Mouse (Mus musculus): ENCODE results near the gene Dera. TPM values are rescaled to one million over a fixed set of nuclear protein-coding genes. Genes with fewer than 3 reads are reported as not detected.

Gene Dera
- polyA plus RNA-seq, 1 experiment from 2014 or later: 51.8 TPM

- Histone ChIP-seq H3K4me3 (ENCODE audit: low read depth, low read length) (no peak overlapping the region), H3K27ac (ENCODE audit: low read depth, low read length) (no peak overlapping the region), H3K9me3 (ENCODE audit: control insufficient read depth, low read length) (no peaks in the 10 kb centered on the region; the same call in 1 of the 2 replicates), H3K4me2 (ENCODE audit: low read depth) (no peak overlapping the region), H3K4me1 (ENCODE audit: control insufficient read depth, insufficient read depth, low read length) (no peaks in the 10 kb centered on the region), H3K9ac (ENCODE audit: low read length) (no peak overlapping the region), H3K27me3 (ENCODE audit: control insufficient read depth, insufficient read depth, low read length) (no peaks in the 10 kb centered on the region), H3K36me3 (ENCODE audit: control insufficient read depth, insufficient read depth, low read length) (no peaks in the 10 kb centered on the region)
- no peak for DNase-seq (ENCODE audit: low spot score)
- ATAC-seq (ENCODE audit: insufficient read depth, low FRiP score, low TSS enrichment): no peak
- WGBS: 71% methylated on average over 2 of the region's 2 CpGs
Measured at GRCm38 (mm10) chr6:137795494-137795893, 41.1 kb downstream of the Dera start.

- Histone ChIP-seq H3K9ac (ENCODE audit: low read length) (no peak overlapping the region), H3K27me3 (ENCODE audit: control insufficient read depth, insufficient read depth, low read length) (no peaks in the 10 kb centered on the region), H3K4me1 (ENCODE audit: control insufficient read depth, insufficient read depth, low read length) (no peaks in the 10 kb centered on the region), H3K27ac (ENCODE audit: low read depth, low read length) (no peak overlapping the region), H3K36me3 (ENCODE audit: control insufficient read depth, insufficient read depth, low read length) (no peaks in the 10 kb centered on the region), H3K4me3 (ENCODE audit: low read depth, low read length) (no peak overlapping the region), H3K4me2 (ENCODE audit: low read depth) (no peak overlapping the region), H3K9me3 (ENCODE audit: control insufficient read depth, low read length) (no peaks in the 10 kb centered on the region; the same call in 1 of the 2 replicates)
- DNase-seq (ENCODE audit: low spot score) (peak; percentile 53), ATAC-seq (ENCODE audit: insufficient read depth, low FRiP score, low TSS enrichment) (peak; percentile 62)
- 76% methylated on average over 29 of the region's 29 CpGs for WGBS
Measured at GRCm38 (mm10) chr6:137796596-137797567, 42.5 kb downstream of the Dera start.

- H3K9me3 ChIP-seq (ENCODE audit: control insufficient read depth, low read length): no peaks in the 10 kb centered on the region; the same call in 1 of the 2 replicates
- no peak overlapping the region for H3K27ac ChIP-seq (ENCODE audit: low read depth, low read length)
- no peaks in the 10 kb centered on the region for H3K27me3 ChIP-seq (ENCODE audit: control insufficient read depth, insufficient read depth, low read length)
- H3K4me2 ChIP-seq (ENCODE audit: low read depth): no peak overlapping the region
- no peak overlapping the region for H3K9ac ChIP-seq (ENCODE audit: low read length)
- ATAC-seq (ENCODE audit: insufficient read depth, low FRiP score, low TSS enrichment) (no peak), DNase-seq (ENCODE audit: low spot score) (no peak)
- no peaks in the 10 kb centered on the region for H3K36me3 ChIP-seq (ENCODE audit: control insufficient read depth, insufficient read depth, low read length)
- no peak overlapping the region for H3K4me3 ChIP-seq (ENCODE audit: low read depth, low read length)
- H3K4me1 ChIP-seq (ENCODE audit: control insufficient read depth, insufficient read depth, low read length): no peaks in the 10 kb centered on the region
- 83% methylated on average over 9 of the region's 9 CpGs for WGBS
Measured at GRCm38 (mm10) chr6:137799253-137799652, 44.9 kb downstream of the Dera start.

- H3K27ac ChIP-seq (ENCODE audit: low read depth, low read length): no peak overlapping the region
- H3K9ac ChIP-seq (ENCODE audit: low read length): no peak overlapping the region
- no peak for DNase-seq (ENCODE audit: low spot score)
Measured at GRCm38 (mm10) chr6:137803456-137804005, 49.2 kb downstream of the Dera start.

GRCm38 (mm10) chr6:137804121-137804520, 49.8 kb downstream of the Dera start:
- 81% methylated on average over 7 of the region's 7 CpGs for WGBS
- Histone ChIP-seq H3K9ac (ENCODE audit: low read length) (no peak overlapping the region), H3K4me2 (ENCODE audit: low read depth) (no peak overlapping the region), H3K27me3 (ENCODE audit: control insufficient read depth, insufficient read depth, low read length) (no peaks in the 10 kb centered on the region), H3K27ac (ENCODE audit: low read depth, low read length) (no peak overlapping the region), H3K4me1 (ENCODE audit: control insufficient read depth, insufficient read depth, low read length) (no peaks in the 10 kb centered on the region), H3K9me3 (ENCODE audit: control insufficient read depth, low read length) (no peaks in the 10 kb centered on the region; the same call in 1 of the 2 replicates), H3K36me3 (ENCODE audit: control insufficient read depth, insufficient read depth, low read length) (no peaks in the 10 kb centered on the region), H3K4me3 (ENCODE audit: low read depth, low read length) (no peak overlapping the region)
- no peak for ATAC-seq (ENCODE audit: insufficient read depth, low FRiP score, low TSS enrichment)
- DNase-seq (ENCODE audit: low spot score): no peak

More at GRCm38 (mm10) chr6:137803456-137804005, 49.2 kb downstream of the Dera start:
- H3K4me1 ChIP-seq (ENCODE audit: control insufficient read depth, insufficient read depth, low read length): no peaks in the 10 kb centered on the region
- ATAC-seq (ENCODE audit: insufficient read depth, low FRiP score, low TSS enrichment): no peak
- 58% methylated on average over 12 of the region's 12 CpGs for WGBS
- no peaks in the 10 kb centered on the region for H3K36me3 ChIP-seq (ENCODE audit: control insufficient read depth, insufficient read depth, low read length)
- no peaks in the 10 kb centered on the region; the same call in 1 of the 2 replicates for H3K9me3 ChIP-seq (ENCODE audit: control insufficient read depth, low read length)
- H3K27me3 ChIP-seq (ENCODE audit: control insufficient read depth, insufficient read depth, low read length): no peaks in the 10 kb centered on the region
- no peak overlapping the region for H3K4me2 ChIP-seq (ENCODE audit: low read depth)
- H3K4me3 ChIP-seq (ENCODE audit: low read depth, low read length): no peak overlapping the region

GRCm38 (mm10) chr6:137804606-137805005, 50.3 kb downstream of the Dera start:
- DNase-seq (ENCODE audit: low spot score) (no peak), ATAC-seq (ENCODE audit: insufficient read depth, low FRiP score, low TSS enrichment) (no peak)
- H3K4me2 ChIP-seq (ENCODE audit: low read depth): no peak overlapping the region
- H3K4me3 ChIP-seq (ENCODE audit: low read depth, low read length): no peak overlapping the region
- no peaks in the 10 kb centered on the region for H3K27me3 ChIP-seq (ENCODE audit: control insufficient read depth, insufficient read depth, low read length)
- H3K36me3 ChIP-seq (ENCODE audit: control insufficient read depth, insufficient read depth, low read length): no peaks in the 10 kb centered on the region
- WGBS: 72% methylated on average over 9 of the region's 9 CpGs
- no peaks in the 10 kb centered on the region; the same call in 1 of the 2 replicates for H3K9me3 ChIP-seq (ENCODE audit: control insufficient read depth, low read length)
- H3K27ac ChIP-seq (ENCODE audit: low read depth, low read length): no peak overlapping the region
- H3K9ac ChIP-seq (ENCODE audit: low read length): no peak overlapping the region
- H3K4me1 ChIP-seq (ENCODE audit: control insufficient read depth, insufficient read depth, low read length): no peaks in the 10 kb centered on the region

- H3K27ac ChIP-seq (ENCODE audit: low read depth, low read length): no peak overlapping the region
- H3K4me2 ChIP-seq (ENCODE audit: low read depth): no peak overlapping the region
- no peak for ATAC-seq (ENCODE audit: insufficient read depth, low FRiP score, low TSS enrichment)
- H3K9me3 ChIP-seq (ENCODE audit: control insufficient read depth, low read length): no peaks in the 10 kb centered on the region
- no peak overlapping the region for H3K9ac ChIP-seq (ENCODE audit: low read length)
- H3K27me3 ChIP-seq (ENCODE audit: control insufficient read depth, insufficient read depth, low read length): no peaks in the 10 kb centered on the region
- H3K36me3 ChIP-seq (ENCODE audit: control insufficient read depth, insufficient read depth, low read length): no peaks in the 10 kb centered on the region
- H3K4me1 ChIP-seq (ENCODE audit: control insufficient read depth, insufficient read depth, low read length): no peaks in the 10 kb centered on the region
- 80% methylated on average over 3 of the region's 3 CpGs for WGBS
- no peak overlapping the region for H3K4me3 ChIP-seq (ENCODE audit: low read depth, low read length)
- DNase-seq (ENCODE audit: low spot score): no peak
Measured at GRCm38 (mm10) chr6:137806342-137806741, 52.0 kb downstream of the Dera start.

GRCm38 (mm10) chr6:137806806-137807205, 52.5 kb downstream of the Dera start:
- Histone ChIP-seq H3K27ac (ENCODE audit: low read depth, low read length) (no peak overlapping the region), H3K4me2 (ENCODE audit: low read depth) (no peak overlapping the region), H3K4me3 (ENCODE audit: low read depth, low read length) (no peak overlapping the region), H3K4me1 (ENCODE audit: control insufficient read depth, insufficient read depth, low read length) (no peaks in the 10 kb centered on the region), H3K36me3 (ENCODE audit: control insufficient read depth, insufficient read depth, low read length) (no peaks in the 10 kb centered on the region), H3K27me3 (ENCODE audit: control insufficient read depth, insufficient read depth, low read length) (no peaks in the 10 kb centered on the region), H3K9ac (ENCODE audit: low read length) (no peak overlapping the region), H3K9me3 (ENCODE audit: control insufficient read depth, low read length) (no peaks in the 10 kb centered on the region)
- ATAC-seq (ENCODE audit: insufficient read depth, low FRiP score, low TSS enrichment) (no peak), DNase-seq (ENCODE audit: low spot score) (no peak)
- WGBS: 90% methylated on average over 8 of the region's 8 CpGs
